Mouse (Mus musculus): ENCODE measurements around the gene Tdrkh. TPM values are rescaled to one million over a fixed set of nuclear protein-coding genes. Genes with fewer than 3 reads are reported as not detected.
A peak's percentile ranks its signal among the peaks of the same experiment; 100 is the strongest.

Tdrkh gene
- 1 to 10 TPM; 1.3 to 1.9 TPM for total RNA-seq (2021)
- long read RNA-seq, experiment 1, result 0 reads
- long read RNA-seq, experiment 2, full-length matches to known transcripts, result 2 of 2 reads
- long read RNA-seq, experiment 2, partial matches to known transcripts, result 0 of 2 reads
- long read RNA-seq, experiment 2, other reads (novel, unspliced or antisense), result 0 of 2 reads

- intact Hi-C loops (cut with DNase I), result no loop called here
- DNase-seq, result peak; percentile 82 to 92
Measured at GRCm38 (mm10) chr3:94413031-94413679, at the start of gene Tdrkh. Tdrkh (plus strand) TSS chr3:94413273.

- intact Hi-C loops (cut with DNase I), result no loop called here
- DNase-seq, result peak; percentile 38 to 39
Measured at GRCm38 (mm10) chr3:94363291-94364153, 49.6 kb upstream of the Tdrkh start.

- DNase-seq, result no peak
- intact Hi-C loops (cut with DNase I), result no loop called here
Measured at GRCm38 (mm10) chr3:94364154-94364526, 48.9 kb upstream of the Tdrkh start.

- peak; percentile 59 to 63 for DNase-seq
- intact Hi-C loops (cut with DNase I), result loop anchor here (5.0 kb wide), 3 partner anchors 91 to 236 kb away; no protein-coding TSS in a partner anchor
Measured at GRCm38 (mm10) chr3:94366761-94367160, 46.3 kb upstream of the Tdrkh start.

GRCm38 (mm10) chr3:94367511-94367910 is 45.6 kb upstream of the Tdrkh start:
- intact Hi-C loops (cut with DNase I), result loop anchor here (5.0 kb wide), 3 partner anchors 90 to 235 kb away; no protein-coding TSS in a partner anchor
- DNase-seq, result no peak

- intact Hi-C loops (cut with DNase I), result loop anchor here (5.0 kb wide), 3 partner anchors 89 to 234 kb away; no protein-coding TSS in a partner anchor
Measured at GRCm38 (mm10) chr3:94368631-94369030, 44.4 kb upstream of the Tdrkh start.

GRCm38 (mm10) chr3:94369709-94370108 is 43.4 kb upstream of the Tdrkh start:
- intact Hi-C loops (cut with DNase I), result loop anchor here (5.0 kb wide), 3 partner anchors 88 to 233 kb away; no protein-coding TSS in a partner anchor

More at GRCm38 (mm10) chr3:94368631-94369030, 44.4 kb upstream of the Tdrkh start:
- no peak for DNase-seq

GRCm38 (mm10) chr3:94371637-94372036 is 41.4 kb upstream of the Tdrkh start:
- DNase-seq, result peak; percentile 65 to 83
- intact Hi-C loops (cut with DNase I), result no loop called here

More at GRCm38 (mm10) chr3:94369709-94370108, 43.4 kb upstream of the Tdrkh start:
- DNase-seq, result no peak

- no peak for DNase-seq
- intact Hi-C loops (cut with DNase I), result no loop called here
Measured at GRCm38 (mm10) chr3:94372038-94372437, 41.0 kb upstream of the Tdrkh start.

GRCm38 (mm10) chr3:94372641-94373040 is 40.4 kb upstream of the Tdrkh start, which contains the start of gene Rorc:
Rorc (plus strand) TSS chr3:94372794.
- peak in 1 of 2 experiments; percentile 62 for DNase-seq
- intact Hi-C loops (cut with DNase I), result no loop called here

GRCm38 (mm10) chr3:94373090-94373489 is 40.0 kb upstream of the Tdrkh start:
- intact Hi-C loops (cut with DNase I), result no loop called here
- DNase-seq, result no peak

GRCm38 (mm10) chr3:94373597-94374011 is 39.5 kb upstream of the Tdrkh start:
- intact Hi-C loops (cut with DNase I), result no loop called here
- DNase-seq, result peak; percentile 62 to 68

- intact Hi-C loops (cut with DNase I), result no loop called here
- DNase-seq, result peak in 1 of 2 experiments; percentile 15
Measured at GRCm38 (mm10) chr3:94374636-94375035, 38.4 kb upstream of the Tdrkh start.

- intact Hi-C loops (cut with DNase I), result no loop called here
- DNase-seq, result no peak
Measured at GRCm38 (mm10) chr3:94375146-94375545, 37.9 kb upstream of the Tdrkh start.

- intact Hi-C loops (cut with DNase I), result no loop called here
- no peak for DNase-seq
Measured at GRCm38 (mm10) chr3:94375861-94376260, 37.2 kb upstream of the Tdrkh start.

- intact Hi-C loops (cut with DNase I), result no loop called here
Measured at GRCm38 (mm10) chr3:94377028-94377923, 35.8 kb upstream of the Tdrkh start.

GRCm38 (mm10) chr3:94379831-94380510 is 33.1 kb upstream of the Tdrkh start:
- intact Hi-C loops (cut with DNase I), result no loop called here

More at GRCm38 (mm10) chr3:94377028-94377923, 35.8 kb upstream of the Tdrkh start:
- no peak for DNase-seq

GRCm38 (mm10) chr3:94382308-94382707 is 30.8 kb upstream of the Tdrkh start:
- no peak for DNase-seq
- intact Hi-C loops (cut with DNase I), result no loop called here

More at GRCm38 (mm10) chr3:94379831-94380510, 33.1 kb upstream of the Tdrkh start:
- no peak for DNase-seq

- intact Hi-C loops (cut with DNase I), result no loop called here
- no peak for DNase-seq
Measured at GRCm38 (mm10) chr3:94383476-94383875, 29.6 kb upstream of the Tdrkh start.
